Mouse (Mus musculus) layer of hippocampus, adult 8-10 months (tissue): ENCODE data around the gene Pnpla3. TPM values are rescaled to one million over a fixed set of nuclear protein-coding genes. Genes with fewer than 3 reads are reported as not detected.
A peak's percentile ranks its signal among the peaks of the same experiment; 100 is the strongest.

ENCODE experiments used
- DNase-seq, 2 experiments: peaks; one replicate each; pipeline ENCODE4 v3.0.0; 2022; ENCODE audit warnings: low spot score in 2 of 2
- total RNA-seq, 4 experiments: library from RNA; stranded (reverse); gene quantifications; 2 replicates each; pipeline ENCODE4 v1.2.4; 2022

Gene Pnpla3
- total RNA-seq, 4 experiments from 2014 or later, result 7.3 to 11.5 (median 9.4) TPM

DNA sequence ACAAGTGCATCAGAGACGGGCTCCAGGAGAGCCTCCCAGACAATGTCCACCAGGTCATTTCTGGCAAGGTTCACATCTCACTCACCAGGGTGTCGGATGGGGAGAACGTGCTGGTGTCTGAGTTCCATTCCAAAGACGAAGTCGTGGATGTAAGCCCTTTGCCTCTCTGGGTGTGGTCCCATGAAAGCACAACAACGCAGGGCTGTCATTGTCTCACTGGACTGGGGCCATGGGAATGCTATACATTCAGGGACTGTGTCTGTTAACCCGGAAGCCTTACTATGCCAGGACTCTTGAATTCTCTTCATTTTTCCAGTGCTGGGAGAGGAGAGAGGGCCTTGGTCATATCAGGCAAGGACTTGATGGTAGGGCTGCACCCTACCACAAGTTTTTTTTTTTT is 3.5 kb downstream of the Pnpla3 start:
- no peak for DNase-seq

DNA sequence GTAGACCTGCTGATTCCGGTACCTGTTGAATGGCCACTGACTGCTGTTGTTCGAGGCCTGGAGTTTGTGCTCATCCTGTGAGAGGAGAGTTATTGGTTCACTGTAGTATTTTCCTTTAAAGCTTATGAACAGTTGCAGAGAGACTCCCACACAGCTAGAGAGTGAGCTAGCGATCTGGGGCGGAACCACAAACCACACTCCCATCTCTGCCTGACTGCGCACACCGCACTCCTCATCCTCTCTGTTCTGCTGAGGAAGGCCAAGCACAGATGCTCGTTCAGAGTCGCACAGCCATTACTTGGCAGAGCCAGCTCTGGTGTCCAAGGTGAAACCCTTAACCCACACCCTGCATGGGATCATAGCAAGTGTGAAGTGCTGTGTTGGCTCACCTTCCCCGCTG is 11.1 kb downstream of the Pnpla3 start:
- peak; percentile 32 to 39 for DNase-seq

DNA sequence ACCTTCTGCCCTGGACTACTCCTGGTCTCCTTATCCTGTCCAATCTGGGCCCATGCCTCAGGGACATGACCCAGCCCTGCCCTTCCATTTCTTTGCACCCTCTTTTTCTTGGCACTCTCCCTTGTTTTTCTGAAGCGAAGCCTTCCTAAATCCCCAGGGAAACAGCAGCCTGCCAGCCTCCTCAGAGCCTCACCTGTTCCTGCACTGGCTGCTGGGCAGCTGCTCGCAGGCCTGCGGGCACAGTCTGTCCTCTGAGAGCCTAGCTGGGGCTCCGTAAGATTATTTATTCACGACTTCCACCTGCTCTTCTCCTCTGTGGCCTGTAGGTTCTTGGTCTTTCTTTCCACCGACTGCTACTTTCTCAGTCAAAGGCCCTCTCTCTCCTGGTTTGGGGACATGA is 14.4 kb downstream of the Pnpla3 start:
- no peak for DNase-seq

DNA sequence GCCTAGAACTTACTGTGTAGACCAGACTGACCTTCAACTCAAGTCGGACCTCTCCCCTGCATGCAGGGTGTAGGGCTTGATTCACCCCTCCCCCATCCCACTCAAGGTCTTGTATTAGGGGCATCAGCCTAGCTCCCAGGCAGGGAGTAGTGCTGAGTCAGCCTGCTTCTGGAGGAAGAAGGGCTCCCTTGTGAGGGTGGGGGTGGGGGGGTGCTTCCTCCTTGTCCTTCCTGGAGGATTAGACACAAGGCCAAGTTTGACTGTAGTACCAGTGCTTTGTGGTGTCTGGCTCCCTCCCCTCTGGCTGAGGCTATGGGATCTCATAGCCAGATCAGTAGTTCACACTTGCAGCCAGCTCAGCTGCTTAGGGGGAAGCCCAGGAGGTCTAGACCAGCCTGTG is 16.3 kb downstream of the Pnpla3 start:
- DNase-seq, result no peak

DNA sequence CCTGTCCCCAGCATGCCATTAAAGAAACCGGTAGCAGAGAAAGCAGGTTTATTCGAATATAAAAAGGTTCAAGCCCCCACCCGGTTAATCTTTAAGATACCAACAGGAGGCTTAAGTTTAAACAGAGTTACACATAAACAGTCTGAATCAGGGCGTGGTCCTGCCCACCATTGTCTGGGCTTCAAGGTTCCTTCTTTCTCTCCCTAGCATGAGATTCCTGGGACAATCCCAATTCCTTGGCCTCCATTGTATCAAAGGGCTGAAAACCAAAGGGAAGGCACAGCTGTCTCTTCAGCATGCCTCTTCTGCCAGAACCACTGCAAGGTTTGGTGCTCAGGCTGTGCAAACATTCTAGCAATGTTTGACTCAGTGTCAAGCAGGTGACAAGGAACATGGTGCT is 18.6 kb downstream of the Pnpla3 start:
- no peak for DNase-seq

DNA sequence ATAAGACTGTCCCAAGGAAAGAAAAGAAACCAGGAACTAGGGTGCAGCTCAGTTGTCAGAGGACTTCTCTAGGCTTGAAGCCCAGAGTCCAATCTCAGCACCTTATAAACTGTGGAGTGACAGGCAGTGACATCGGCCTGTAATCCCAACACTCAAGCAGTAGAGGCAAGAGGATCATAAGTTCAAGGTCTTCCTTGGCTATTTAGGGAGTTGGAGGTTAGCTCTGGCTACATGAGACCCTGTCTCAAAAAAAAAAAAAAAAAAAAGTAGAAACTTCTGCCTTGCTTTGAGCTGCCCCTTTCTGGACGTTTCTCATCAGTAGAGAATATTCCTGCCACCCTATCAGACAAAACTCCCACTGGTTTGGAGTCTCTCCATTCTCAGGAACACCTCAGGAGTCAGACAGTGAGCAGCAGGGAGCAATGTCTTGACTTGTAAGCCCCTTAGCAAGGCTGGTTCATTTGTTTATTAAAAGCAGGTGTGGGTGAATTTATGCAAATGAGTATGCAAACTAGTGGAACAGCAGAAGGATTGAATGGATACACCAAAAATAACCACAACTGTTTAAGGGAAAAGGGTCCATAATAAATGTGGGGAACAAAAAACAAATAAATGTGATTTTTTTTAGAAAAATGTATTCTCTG is 21.4 kb downstream of the Pnpla3 start:
- no peak for DNase-seq

DNA sequence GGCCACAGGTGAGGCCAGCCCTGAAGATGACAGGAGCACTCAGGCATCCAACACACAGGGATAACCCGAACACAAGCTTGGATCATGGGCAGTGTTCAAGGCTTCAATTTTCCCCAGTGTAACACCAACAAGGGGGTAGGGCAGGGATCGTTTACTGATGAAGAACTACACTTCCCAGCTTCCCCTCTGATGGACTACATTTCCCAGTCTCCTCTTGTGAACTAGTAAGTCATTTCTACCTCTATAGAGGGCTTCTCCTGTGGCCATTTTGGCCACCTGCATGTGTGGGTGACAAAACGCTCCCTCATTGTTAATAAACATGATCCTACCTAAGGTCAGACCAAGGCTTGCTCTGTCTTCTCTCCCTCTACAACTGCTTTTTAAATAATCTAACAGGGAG is 22.2 kb downstream of the Pnpla3 start:
- DNase-seq, result no peak

DNA sequence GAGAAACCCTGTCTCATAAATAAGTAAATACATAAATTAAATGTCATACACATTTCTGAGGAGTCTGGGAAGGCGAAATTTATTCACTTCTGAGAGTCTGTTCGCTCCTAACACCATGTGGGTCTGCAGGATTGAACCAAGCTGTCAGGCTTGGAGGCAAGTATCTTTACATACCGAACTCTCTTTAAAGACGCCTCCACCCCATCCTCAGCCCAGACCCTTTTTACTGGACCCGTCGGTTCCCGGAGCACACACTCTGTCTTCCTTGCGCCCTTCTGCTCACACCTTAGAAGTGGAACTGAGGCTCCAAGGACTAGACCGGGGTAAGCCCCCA is 24.1 kb downstream of the Pnpla3 start:
- no peak for DNase-seq

DNA sequence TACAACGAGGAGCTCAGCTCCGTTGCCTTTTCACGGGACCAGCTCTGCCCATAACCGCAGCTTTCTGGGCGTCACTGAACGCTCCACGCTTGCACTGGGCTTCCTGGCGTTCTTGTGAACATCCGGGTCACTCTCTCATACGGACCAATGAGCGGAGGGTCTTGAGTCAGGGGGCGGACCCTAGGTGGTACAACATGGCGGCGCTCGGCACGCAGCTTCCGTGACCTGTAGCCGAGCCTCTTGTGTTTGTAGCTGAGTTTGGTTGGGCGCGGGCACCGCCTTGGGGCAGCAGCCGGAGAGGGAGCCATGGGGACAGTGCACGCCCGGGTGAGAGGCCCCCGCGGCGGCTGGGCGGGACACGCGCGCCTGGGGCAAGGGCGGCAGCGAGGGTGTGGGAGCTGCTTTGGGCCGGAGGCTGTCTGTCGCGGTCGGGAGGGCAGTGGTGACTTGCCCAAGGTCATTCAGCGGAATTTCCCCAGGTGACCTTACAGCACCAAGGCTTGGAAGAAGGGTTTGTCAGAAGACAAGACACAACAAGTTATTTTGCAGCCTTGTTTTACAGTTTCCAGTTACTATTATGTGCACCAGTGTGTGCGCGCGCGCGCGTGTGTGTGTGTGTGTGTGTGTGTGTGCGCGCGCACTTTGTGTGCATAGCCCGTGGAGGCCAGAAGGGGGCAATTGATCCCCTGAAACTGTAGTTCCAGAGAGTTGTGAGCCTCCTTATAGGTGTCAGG is 24.6 kb downstream of the Pnpla3 start, which contains the start of gene Samm50:
Gene Samm50 (plus strand): TSS at position 184 of the 734 bp plus-strand sequence.
- peak; percentile 94 for DNase-seq

DNA sequence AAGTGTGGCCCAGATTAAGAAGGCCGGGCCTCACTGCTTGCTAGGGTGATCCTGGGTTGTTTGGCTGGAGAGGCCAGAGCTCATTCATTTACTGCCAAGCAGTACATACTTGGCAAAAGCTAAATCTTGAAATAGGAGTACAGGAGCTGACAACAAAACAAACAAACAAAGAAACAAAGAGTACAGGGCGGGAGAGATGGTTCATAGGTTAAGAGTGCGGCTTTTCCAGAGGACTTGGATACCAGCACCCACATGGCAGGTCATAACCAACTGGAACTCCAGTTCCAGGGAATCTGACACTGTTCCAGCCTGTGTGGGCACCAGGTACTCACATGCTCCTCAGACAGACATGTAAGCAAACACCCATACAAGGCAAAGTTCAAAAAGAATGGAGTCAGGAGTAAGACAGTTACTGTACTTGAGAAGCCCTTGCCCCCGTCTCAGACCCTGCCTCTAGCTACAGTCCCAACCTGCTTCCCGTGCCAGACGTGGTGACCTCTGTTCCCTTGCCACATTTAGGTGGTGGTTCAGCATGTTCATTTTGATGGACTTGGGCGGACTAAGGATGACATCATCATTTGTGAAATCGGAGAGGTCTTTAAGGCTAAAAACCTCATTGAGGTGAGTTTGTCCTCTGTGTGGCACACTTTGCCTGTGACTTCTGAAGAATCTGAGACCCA is 29.0 kb downstream of the Pnpla3 start:
- no peak for DNase-seq

DNA sequence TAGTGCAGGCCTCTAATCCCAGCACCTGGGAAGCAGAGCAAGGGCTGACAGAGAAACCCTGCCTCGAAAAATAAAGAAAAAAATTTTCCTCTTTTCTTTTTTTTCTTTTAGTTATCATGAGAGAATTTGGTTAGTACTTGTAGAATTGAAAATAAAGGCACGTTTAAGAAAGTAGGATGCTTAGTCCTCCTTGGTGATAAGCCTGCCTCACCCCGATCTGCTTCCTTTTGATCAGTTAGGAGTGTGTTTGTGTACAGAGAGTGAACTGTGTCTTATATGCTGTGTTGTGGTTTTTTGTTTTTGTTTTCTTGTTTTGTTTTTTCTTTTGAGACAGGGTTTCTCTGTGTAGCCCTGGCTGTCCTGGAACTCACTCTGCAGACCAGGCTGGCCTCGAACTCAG is 39.7 kb downstream of the Pnpla3 start:
- DNase-seq, result no peak

DNA sequence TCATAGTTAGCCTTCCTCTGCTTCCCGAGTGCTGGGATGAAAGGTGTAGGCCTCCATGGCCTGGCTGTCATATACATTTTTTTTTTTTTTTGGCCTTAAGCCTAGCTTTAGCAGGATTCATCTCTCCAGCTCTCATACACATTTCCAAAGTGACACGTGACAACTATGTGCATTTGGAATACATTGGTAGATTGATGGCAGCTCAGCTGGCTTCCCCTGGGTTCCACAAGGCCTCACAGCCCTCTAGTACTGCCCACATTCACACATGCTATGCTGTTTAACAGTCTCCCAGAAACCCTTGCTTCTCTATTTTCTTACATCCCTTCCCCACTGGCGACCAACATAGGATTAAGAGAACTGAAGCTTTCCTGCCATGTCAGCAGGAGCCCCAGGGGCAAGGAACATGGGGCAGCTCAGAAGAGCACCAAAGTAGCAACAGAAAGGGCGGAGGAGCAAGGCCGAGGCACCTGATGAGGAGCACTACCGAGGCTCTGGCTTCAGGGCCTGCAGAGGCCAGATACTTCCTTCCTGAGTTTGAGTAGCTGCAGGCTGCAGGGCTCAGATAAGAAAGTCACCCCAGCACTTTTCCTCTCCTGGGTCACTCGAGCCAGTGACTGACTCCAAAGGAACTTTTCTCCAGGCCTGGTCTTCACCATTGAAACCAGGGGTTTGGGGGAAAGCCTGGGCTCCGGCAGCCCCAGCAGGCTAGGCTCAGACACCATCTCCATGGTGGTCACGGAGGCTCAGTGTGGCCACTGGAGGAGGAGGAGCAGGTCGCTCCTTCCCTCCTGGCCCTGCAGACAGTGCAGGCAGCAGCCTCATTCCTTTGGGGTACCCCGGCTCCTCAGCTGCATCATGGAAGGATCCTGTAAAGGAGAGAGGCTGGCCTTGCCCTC is 42.1 kb downstream of the Pnpla3 start:
- no peak for DNase-seq

DNA sequence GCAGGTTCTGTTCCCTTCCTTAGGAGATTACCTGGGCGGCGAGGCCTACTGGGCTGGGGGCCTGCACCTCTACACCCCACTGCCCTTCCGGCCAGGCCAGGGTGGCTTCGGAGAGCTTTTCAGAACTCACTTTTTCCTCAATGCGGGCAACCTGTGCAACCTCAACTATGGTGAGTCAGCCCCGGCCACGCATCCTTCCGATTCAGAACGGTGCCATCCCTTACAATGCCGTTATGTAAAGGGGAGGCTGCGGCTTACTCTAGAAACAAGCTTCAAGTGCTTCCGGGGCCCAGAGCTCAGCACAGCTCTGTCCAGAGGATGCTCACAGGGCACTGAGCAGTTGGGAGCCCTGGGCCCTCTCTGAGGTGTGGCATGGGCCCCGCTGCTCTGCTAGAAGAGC is 42.8 kb downstream of the Pnpla3 start:
- no peak for DNase-seq

DNA sequence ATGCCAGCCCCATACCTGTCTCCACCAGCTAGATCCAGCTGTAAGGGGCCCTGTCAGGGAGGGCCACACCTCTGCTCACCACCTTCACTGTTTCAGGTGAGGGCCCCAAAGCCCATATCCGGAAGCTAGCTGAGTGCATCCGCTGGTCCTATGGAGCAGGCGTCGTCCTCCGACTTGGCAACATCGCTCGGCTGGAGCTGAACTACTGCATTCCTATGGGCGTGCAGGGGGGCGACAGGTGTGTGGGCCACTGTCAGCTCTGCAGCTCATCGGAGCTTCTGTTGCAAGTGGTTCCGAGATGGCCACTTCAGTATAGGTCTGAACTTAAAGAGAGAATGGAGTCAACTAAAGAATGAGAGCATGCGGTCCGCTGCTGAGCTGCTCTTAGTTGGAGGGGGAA is 43.3 kb downstream of the Pnpla3 start:
- no peak for DNase-seq

DNA sequence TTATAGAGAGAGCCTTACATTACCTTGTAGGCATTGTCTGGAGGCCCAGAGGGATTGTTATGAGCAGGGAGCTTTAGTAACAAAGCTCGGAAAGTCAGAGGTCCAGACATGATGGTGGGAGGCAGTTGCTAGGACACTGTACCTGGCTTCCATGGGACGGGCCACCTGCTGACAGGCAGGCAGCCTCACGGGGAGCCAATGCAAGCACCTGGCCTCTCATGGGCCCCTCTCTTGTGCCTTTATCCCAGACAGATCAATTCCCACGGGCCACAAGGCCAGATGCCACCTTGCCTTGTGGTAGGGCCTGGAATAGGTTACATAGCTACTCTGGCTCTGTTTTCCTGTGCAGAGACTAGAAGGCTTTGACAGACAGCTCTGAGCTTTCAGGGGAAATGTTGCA is 43.9 kb downstream of the Pnpla3 start:
- no peak for DNase-seq

DNA sequence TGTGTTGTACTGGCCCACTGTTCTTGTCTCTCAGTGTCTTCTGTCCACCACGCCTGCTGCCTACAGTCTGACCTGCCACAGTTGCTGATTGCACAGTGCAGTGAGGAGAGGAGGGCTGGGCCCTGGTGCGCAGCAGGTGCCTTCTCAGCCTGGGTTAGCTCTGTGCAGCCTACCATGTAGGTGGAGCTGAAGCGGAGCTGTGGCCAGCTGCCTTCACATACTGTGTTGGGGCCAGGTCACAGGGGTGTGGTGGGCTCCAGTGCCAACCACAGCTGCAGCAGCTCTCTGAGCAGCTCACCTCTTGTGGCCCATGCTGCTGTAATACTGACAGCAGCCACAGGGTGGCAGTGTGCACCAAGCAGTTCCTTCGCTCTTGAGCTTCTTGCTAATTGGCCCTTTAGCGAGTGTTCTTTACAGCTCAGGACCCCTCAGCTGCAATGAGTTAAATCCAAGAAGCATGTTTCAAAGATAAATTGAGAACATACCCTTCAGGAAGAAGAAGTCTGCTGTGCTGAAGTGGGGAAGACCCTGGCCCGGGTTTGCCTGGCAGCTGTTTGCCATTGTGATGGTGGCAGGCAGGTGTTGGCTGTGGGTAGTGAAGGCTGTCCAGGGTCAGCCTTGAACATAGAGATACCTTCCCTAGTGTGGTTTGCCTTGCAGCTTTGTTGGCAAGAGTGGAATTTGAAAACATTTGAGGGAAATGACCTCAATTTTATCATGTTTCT is 44.6 kb downstream of the Pnpla3 start:
- DNase-seq, result peak; percentile 73 to 91

DNA sequence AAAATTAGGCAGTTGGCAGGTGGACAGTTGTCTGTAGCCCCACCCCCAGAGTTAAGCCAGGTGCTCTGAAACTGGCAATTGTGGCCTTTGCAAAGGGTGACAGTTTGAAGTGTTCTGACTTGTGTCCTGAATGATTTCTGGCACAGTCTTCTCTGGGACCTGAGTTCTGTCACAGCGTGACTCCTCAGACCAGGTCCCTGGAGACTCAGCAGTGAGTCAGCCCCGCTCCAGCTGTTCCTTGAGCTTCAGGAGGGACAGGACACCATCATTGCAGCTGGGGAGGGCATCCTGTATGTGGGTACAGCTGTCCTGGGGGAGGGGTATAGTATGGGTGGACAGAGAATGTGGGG is 45.1 kb downstream of the Pnpla3 start:
- no peak for DNase-seq

DNA sequence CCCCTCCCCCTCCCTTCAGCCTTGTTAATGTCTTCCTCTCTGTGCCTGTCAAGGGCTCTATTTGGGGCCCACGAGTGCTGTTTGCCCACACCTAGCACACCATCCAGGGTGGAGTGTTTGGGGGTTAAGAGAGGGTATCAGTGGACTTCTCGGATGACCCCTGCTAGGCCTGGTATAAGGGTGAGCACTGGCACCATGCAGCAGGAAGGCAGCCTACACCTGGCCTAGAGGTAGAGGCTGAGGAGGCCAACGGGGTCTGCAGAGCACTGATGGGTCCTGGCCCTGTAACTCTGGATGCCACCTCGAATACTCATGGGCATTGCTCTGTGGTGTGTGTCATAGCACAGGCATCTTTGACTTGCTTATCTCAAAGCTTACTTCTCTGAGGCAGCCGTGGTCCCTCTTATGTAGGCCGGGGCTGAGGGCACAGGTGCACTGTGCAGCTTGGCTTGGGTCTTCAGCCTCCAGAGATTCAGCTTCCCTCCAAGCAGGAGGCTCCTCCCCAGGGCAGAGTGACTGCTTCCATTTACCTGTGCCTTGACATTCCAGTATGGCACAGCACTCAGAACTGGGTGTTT is 45.6 kb downstream of the Pnpla3 start:
- no peak for DNase-seq

DNA sequence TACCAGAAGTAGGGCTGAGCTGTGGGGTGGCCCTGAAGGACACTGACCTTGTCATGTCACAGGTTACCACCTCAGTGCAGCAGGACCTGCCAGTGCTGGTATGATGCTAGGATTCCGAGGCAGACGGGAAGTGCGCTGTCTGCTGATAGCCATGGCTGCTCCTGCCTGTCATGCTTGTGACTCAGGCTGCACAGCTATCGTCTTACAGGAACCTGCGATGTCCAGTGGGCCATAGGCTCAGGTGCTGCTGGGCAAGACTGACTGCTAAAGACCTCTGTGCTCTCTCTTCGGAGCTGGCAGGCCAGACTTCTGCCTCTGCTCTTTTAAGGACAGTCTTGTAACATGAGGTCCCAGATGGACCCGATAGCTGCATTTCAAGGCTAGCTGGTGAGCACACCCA is 46.8 kb downstream of the Pnpla3 start:
- no peak for DNase-seq

DNA sequence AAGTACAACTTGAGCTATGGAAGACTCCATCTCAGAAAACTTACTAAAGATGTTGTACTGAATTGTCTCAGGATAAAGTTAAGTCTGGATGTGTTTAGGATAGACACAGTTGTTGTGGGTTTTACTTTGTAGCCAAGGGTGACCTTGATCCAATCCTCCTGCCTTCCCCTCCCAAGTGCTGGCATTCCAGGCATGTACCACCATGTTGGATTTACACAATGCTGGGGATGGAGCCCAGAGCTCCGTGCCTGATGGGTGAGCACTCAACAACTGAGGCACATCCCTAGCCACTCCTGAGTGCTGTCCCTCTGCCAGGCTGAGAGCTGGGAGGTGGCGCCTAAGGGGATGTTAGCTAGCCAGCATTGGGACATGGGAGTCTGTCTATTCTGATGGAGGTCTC is 47.6 kb downstream of the Pnpla3 start:
- no peak for DNase-seq

DNA sequence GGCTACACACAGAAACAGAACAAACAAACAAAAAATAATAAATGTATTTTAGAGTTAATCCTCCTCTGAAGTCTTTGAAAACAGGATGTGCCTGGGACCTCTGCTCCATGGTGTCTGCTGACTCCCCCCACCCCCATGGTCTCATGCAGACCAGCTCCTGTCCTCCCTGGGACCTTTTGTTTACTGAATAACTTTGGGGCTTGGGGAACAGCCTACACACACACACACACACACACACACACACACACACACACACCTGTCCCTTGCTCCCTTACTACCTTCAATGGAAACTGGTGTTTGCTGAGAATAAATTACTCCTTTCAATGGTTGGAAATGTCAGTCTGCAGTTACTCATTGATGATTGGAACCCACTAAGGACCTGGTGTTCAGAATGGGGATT is 48.4 kb downstream of the Pnpla3 start:
- DNase-seq, result no peak
